Mouse (Mus musculus) gonadal fat pad, adult 2 months (tissue): Measurements from ENCODE around the gene Cdk5r2. TPM values are rescaled to one million over a fixed set of nuclear protein-coding genes. Genes with fewer than 3 reads are reported as not detected.

Experiments used
- DNase-seq: peaks from one replicate; pipeline ENCODE4 v3.0.0-alpha.2; 2012; ENCODE audit warnings: low read depth
- polyA plus RNA-seq: library from polyadenylated mRNA; depleted of rRNA; stranded (reverse); fragments of >200 nt; gene quantifications from 2 replicates; pipeline ENCODE4 v1.2.3, GENCODE M21; 2012; rRNA removed

Gene Cdk5r2
- polyA plus RNA-seq, 1 experiment = 0.04 TPM

DNA sequence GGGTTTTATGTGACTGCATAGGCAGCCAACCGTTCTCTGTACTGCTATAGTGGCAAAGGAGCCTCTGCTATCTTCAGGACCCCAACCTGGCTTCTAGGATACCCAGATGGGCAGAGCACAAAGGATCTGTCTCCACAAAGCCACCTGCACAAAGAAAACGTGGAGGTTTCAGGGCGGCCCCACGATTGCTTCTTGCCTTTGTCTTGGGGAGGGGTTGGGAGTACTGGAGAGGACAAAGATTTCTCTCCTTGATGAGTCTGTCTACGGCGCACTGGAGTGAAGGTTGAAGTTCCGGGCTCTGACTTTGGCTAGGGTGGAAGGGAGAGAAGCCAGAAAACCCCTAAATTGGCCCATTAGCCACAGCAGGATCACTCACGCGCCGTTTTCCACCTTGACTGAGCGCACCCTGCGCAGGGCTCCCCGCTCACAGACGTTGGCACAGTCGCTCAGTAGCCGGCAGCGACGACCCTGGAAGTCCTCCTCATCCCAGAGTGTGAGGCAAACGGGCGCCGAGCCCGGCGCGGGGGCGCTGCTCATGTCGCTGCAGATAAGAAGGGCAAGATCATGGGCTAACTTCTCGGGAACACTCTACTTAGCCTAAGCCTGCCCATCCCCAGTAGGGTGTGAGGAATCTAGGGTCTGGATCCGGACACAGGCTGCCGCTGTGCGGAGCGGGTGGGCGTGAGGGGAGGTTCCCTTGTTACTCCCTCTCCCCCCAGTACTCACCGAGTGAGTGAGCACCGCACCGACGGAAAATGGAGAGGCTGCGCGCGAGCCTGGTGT lies 37.8 kb downstream of the Cdk5r2 start:
- no peak for DNase-seq

DNA sequence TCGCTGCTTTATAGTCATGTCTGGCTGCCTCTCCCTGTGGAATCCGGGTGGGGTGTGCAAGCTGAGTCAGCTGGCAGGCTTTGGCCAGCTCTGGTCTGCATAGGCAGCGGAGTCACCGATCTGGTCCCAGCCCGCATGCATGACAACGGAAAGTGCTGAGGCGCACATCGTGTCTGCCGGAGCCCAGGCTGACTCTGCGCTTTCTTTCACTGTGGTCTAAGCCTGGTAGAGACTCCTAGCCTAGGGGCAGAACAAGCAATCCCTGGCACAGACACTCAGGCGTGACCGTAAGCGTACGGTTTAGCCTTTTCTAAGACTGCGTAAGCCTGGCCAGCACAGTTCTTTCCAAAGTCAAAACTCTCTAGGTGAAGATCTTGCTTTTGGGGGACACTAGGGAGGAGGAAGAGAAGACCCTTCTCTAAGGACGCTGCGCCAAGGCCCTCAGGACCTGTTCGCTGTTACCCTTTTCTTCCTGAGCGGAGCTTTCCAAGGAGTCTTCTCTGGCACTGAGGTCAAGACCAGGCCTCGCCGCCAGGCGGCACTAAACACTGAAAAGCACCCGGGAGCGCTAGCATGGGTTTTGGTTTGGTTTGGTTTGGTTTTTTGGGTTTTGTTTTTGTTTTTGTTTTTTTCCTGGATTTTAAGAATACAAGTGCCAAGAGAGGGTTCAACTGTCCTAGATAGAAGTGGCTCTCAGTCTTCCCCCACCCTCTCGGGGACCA lies 38.6 kb downstream of the Cdk5r2 start, which contains the start of gene Cryba2:
Gene Cryba2 (minus strand): TSS at position 10 of the 722 bp plus-strand sequence.
- no peak for DNase-seq

DNA sequence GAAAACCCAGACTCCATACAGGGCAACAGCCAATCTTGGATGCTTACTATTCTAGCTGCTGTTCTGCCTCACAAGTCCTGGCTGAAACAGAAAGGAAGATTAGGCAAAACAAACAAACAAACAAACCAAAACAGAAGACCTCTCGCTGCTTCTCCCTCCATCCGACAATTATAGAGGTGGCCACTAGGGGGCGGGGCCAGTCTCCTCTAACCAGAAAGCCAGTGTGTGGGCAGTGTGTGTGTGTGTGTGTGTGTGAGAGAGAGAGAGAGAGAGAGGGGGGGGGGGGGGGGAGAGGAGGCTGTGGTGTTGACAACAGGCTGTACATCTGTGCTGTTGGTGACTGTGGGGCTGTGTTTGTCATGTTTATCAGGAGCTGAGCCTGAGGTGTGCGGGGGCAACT lies 40.2 kb downstream of the Cdk5r2 start:
- DNase-seq = no peak

- no peak for DNase-seq
Measured at GRCm38 (mm10) chr1:74897976-74898375, 43.2 kb downstream of the Cdk5r2 start.

DNA sequence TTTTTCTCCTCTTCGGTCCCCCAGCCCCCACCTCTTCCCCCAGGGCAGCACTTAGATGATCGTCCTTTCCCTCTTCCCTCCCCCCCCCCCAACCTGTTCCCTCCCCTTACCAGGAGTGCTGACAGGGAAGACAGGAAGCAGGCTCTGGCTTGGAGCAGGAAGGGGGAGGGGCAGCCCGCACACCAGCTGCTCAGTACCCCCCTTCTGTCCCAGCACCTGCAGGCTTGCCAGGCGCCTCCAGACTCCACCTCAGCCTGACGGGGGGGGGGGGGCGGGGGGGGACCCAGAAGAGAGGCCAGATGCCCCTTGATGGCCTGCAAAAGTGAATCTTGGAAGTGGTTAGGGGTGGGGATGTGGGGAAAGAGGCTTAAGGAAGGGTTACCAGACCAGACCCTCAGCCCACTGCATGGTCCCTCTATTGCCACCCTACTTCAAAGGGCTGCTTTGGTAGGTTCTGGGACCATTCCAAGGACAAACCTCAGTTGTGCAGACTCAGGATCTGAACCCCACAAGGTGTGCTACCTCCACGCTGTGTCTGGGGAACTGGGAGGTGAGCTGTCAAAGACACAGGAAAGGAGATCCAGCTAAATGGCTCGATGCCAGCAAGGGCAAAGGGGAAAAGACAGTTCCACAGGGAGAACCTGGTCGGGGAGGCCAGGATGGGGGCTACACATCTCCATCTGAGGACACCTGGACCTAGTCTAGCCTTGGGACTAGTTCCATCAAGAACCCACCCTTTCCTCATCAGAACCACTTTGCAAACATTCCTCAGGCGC lies 44.1 kb downstream of the Cdk5r2 start:
- no peak for DNase-seq

GRCm38 (mm10) chr1:74900341-74901285 lies 45.9 kb downstream of the Cdk5r2 start:
- no peak for DNase-seq

DNA sequence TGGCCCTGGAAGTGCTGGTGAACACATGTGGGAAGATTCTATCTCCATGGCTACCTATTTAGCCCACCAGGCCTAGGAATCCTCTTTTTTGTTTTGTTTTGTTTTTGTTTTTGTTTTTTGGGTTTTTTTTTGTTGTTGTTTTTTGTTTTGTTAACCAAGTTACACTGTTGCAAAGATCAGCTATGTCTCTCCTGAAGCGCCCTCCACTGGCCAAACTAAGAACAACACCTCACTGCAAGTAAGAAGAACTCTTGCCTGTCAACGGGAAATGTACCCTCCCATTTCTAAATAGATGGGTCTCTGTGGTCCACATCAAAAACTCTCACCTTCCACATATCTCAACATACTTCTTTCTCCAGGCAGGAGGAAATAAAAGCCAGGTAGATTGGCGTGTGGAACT lies 47.0 kb downstream of the Cdk5r2 start:
- DNase-seq = no peak

DNA sequence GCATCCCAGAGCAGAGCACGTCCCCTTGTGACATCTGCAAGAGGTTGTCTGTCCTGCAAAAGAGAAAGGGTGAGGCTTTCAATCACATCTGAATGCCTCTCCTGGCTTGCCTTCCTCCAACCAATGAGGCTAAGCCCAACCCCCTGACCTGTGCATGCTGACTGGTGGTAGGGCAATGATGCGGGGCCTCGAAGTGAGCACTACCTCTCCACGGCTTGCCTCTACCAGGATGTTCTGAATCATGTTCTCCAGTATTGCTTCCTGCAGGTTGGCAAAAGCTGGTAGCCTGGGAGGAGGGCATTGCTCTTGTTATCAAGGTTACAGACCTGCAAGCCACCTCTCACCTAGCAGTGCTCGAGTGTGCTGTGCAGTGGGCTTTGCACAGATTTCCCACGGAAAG lies 47.5 kb downstream of the Cdk5r2 start:
- DNase-seq = no peak

Other genes with a start within 250 kb of the Cdk5r2 start
- 10.1 and 12.9 TPM in 2 replicates for gene Ttll4, start 193.2 kb upstream of the Cdk5r2 start, polyA plus RNA-seq
- gene Cyp27a1, start 141.4 kb upstream of the Cdk5r2 start, polyA plus RNA-seq = 35.7 and 45.1 TPM in 2 replicates
- gene Prkag3, start 105.7 kb upstream of the Cdk5r2 start, polyA plus RNA-seq = 2.5 and 4.1 TPM in 2 replicates
- 7.4 and 13.7 TPM in 2 replicates for gene Wnt6, start 83.0 kb upstream of the Cdk5r2 start, polyA plus RNA-seq
- gene Wnt10a, start 63.4 kb upstream of the Cdk5r2 start, polyA plus RNA-seq = 3.2 and 3.6 TPM in 2 replicates
- not detected in 2 replicates for gene Fev, start 30.5 kb downstream of the Cdk5r2 start, polyA plus RNA-seq
- 0.51 and 1.2 TPM in 2 replicates for gene Cryba2, start 38.2 kb downstream of the Cdk5r2 start, polyA plus RNA-seq
- gene Cfap65, start 80.7 kb downstream of the Cdk5r2 start, polyA plus RNA-seq = 4.2 and 6.0 TPM in 2 replicates
- gene Ihh, start 96.7 kb downstream of the Cdk5r2 start, polyA plus RNA-seq = 6.5 and 8.8 TPM in 2 replicates